ENCODE assay signal across 7 mouse cellular contexts in genomic region chr15:98869342-98870178, GRCm38 (mm10). TPM values are rescaled to one million over a fixed set of nuclear protein-coding genes. Genes with fewer than 3 reads are reported as not detected.
DNase-seq lines count a peak whose midpoint lies in the region; ATAC-seq and TF ChIP-seq lines count a peak whose summit lies in the region.

No protein-coding gene starts in this region.

- H3K9me3 ChIP-seq in intestine, embryonic 16.5 days (ENCODE audit: control insufficient read depth, low read length) = no peaks in the 10 kb centered on the region
- H3K9me3 ChIP-seq in midbrain, embryonic 10.5 days (replicated peaks) = no peaks in the 10 kb centered on the region

- peak; percentile 29 for DNase-seq in thymus, postnatal 0 days (ENCODE audit: low spot score)
- no peak for DNase-seq in thymus, postnatal 4 days
- DNase-seq in midbrain, embryonic 10.5 days (ENCODE audit: low spot score) = no peak
- DNase-seq in yolk sac, embryonic 10.5 days (ENCODE audit: low spot score) = no peak
- DNase-seq in MN1 (ENCODE audit: low spot score) = no peak

- H3K36me3 ChIP-seq in intestine, embryonic 16.5 days (ENCODE audit: control insufficient read depth, insufficient read depth, low read length) = peaks cover 10% of the 10 kb centered on the region
- peaks cover 34% of the 10 kb centered on the region for H3K36me3 ChIP-seq in midbrain, embryonic 10.5 days

- H3K4me1 ChIP-seq in embryonic fibroblast, embryonic 13.5 days (ENCODE audit: control insufficient read depth, insufficient read depth, low read length) = peaks cover 6% of the 10 kb centered on the region; the same call in 1 of the 2 replicates
- peaks cover 25% of the 10 kb centered on the region for H3K4me1 ChIP-seq in intestine, embryonic 16.5 days (ENCODE audit: control insufficient read depth, insufficient read depth, low read length)
- H3K4me1 ChIP-seq in midbrain, embryonic 10.5 days = peaks cover 49% of the 10 kb centered on the region

- no peak for TF ChIP-seq CTCF in embryonic fibroblast, embryonic 13.5 days (IDR thresholded peaks at IDR 0.05; ENCODE audit: borderline replicate concordance, insufficient read depth, low read length)

- peak overlapping the region; percentile 84 for H3K4me3 ChIP-seq in embryonic fibroblast, embryonic 13.5 days (ENCODE audit: insufficient read depth, low read length)
- peak overlapping the region; percentile 72 for H3K4me3 ChIP-seq in intestine, embryonic 16.5 days (ENCODE audit: low read length)
- peak overlapping the region; percentile 99 for H3K4me3 ChIP-seq in midbrain, embryonic 10.5 days

- no peak overlapping the region for H3K27ac ChIP-seq in embryonic fibroblast, embryonic 13.5 days (ENCODE audit: insufficient read depth, low read length)
- peak overlapping the region; percentile 97 for H3K27ac ChIP-seq in intestine, embryonic 16.5 days (ENCODE audit: low read length)
- peak overlapping the region; percentile 99 for H3K27ac ChIP-seq in midbrain, embryonic 10.5 days (replicated peaks)

- peak; percentile 28; the same call in 1 of the 2 replicates for ATAC-seq in intestine, embryonic 16.5 days

- WGBS in intestine, embryonic 16.5 days = 5% methylated on average over 8 of the region's 8 CpGs
- WGBS in midbrain, embryonic 10.5 days = 22% methylated on average over 8 of the region's 8 CpGs

- peak overlapping the region; percentile 97 for H3K4me2 ChIP-seq in intestine, embryonic 16.5 days (ENCODE audit: low read depth, low read length)

- TF ChIP-seq POLR2A in embryonic fibroblast, embryonic 13.5 days (IDR thresholded peaks at IDR 0.05; ENCODE audit: low read depth, low read length) = peak; percentile 26; the same call in 1 of the 2 replicates

- H3K9ac ChIP-seq in intestine, embryonic 16.5 days (ENCODE audit: low read depth, low read length) = peak overlapping the region; percentile 90

- H3K27me3 ChIP-seq in intestine, embryonic 16.5 days (replicated peaks; ENCODE audit: control insufficient read depth, insufficient read depth, low read length) = no peaks in the 10 kb centered on the region
- no peaks in the 10 kb centered on the region for H3K27me3 ChIP-seq in midbrain, embryonic 10.5 days (ENCODE audit: low read depth, poor library complexity, severe bottlenecking)

RNA-seq across cellular contexts. Expression of gene Kmt2d, which starts 1.4 kb away (rescaled TPM):
- 9.4 and 15.6 TPM in 2 replicates for polyA plus RNA-seq in thymus, postnatal 0 days (2015; fragmentation: Nextera tagmentation; extraction: Ambion mirVana)
- 28.0 and 31.5 TPM in 2 replicates for polyA plus RNA-seq in embryonic fibroblast, embryonic 13.5 days (2011; ENCODE audit: insufficient read length, low read depth, missing spikeins)
- 7.7 and 7.9 TPM in 2 replicates for polyA plus RNA-seq in intestine, embryonic 16.5 days (2015; fragmentation: Nextera tagmentation; extraction: Ambion mirVana)
- 9.1 and 10.1 TPM in 2 replicates for polyA plus RNA-seq in midbrain, embryonic 10.5 days (2016; fragmentation: Nextera tagmentation; extraction: Ambion mirVana)

RNA-seq across cellular contexts. Expression of gene Rhebl1, which starts 24.8 kb away (rescaled TPM):
- 10.3 and 10.8 TPM in 2 replicates for polyA plus RNA-seq in thymus, postnatal 0 days (2015; fragmentation: Nextera tagmentation; extraction: Ambion mirVana)
- polyA plus RNA-seq in embryonic fibroblast, embryonic 13.5 days (2011; ENCODE audit: insufficient read length, low read depth, missing spikeins) = 6.0 and 7.8 TPM in 2 replicates
- 11.3 and 12.3 TPM in 2 replicates for polyA plus RNA-seq in intestine, embryonic 16.5 days (2015; fragmentation: Nextera tagmentation; extraction: Ambion mirVana)
- polyA plus RNA-seq in midbrain, embryonic 10.5 days (2016; fragmentation: Nextera tagmentation; extraction: Ambion mirVana) = 19.3 and 23.9 TPM in 2 replicates

RNA-seq across cellular contexts. Expression of gene Dhh, which starts 28.8 kb away (rescaled TPM):
- 0.78 and 0.85 TPM in 2 replicates for polyA plus RNA-seq in thymus, postnatal 0 days (2015; fragmentation: Nextera tagmentation; extraction: Ambion mirVana)
- polyA plus RNA-seq in embryonic fibroblast, embryonic 13.5 days (2011; ENCODE audit: insufficient read length, low read depth, missing spikeins) = 0.14 and 0.27 TPM in 2 replicates
- polyA plus RNA-seq in intestine, embryonic 16.5 days (2015; fragmentation: Nextera tagmentation; extraction: Ambion mirVana) = 0.83 and 1.6 TPM in 2 replicates
- 0.27 and 0.58 TPM in 2 replicates for polyA plus RNA-seq in midbrain, embryonic 10.5 days (2016; fragmentation: Nextera tagmentation; extraction: Ambion mirVana)

RNA-seq across cellular contexts. Expression of gene Prkag1, which starts 38.2 kb away (rescaled TPM):
- 103 and 107 TPM in 2 replicates for polyA plus RNA-seq in thymus, postnatal 0 days (2015; fragmentation: Nextera tagmentation; extraction: Ambion mirVana)
- polyA plus RNA-seq in embryonic fibroblast, embryonic 13.5 days (2011; ENCODE audit: insufficient read length, low read depth, missing spikeins) = 94.2 and 101 TPM in 2 replicates
- 92.2 and 94.6 TPM in 2 replicates for polyA plus RNA-seq in intestine, embryonic 16.5 days (2015; fragmentation: Nextera tagmentation; extraction: Ambion mirVana)
- 90.4 and 94.9 TPM in 2 replicates for polyA plus RNA-seq in midbrain, embryonic 10.5 days (2016; fragmentation: Nextera tagmentation; extraction: Ambion mirVana)

RNA-seq across cellular contexts. Expression of gene Lmbr1l, which starts 48.5 kb away (rescaled TPM):
- 27.8 and 31.9 TPM in 2 replicates for polyA plus RNA-seq in thymus, postnatal 0 days (2015; fragmentation: Nextera tagmentation; extraction: Ambion mirVana)
- polyA plus RNA-seq in embryonic fibroblast, embryonic 13.5 days (2011; ENCODE audit: insufficient read length, low read depth, missing spikeins) = 11.3 and 14.7 TPM in 2 replicates
- polyA plus RNA-seq in intestine, embryonic 16.5 days (2015; fragmentation: Nextera tagmentation; extraction: Ambion mirVana) = 20.4 and 23.6 TPM in 2 replicates
- 24.7 and 28.6 TPM in 2 replicates for polyA plus RNA-seq in midbrain, embryonic 10.5 days (2016; fragmentation: Nextera tagmentation; extraction: Ambion mirVana)
